Mouse (Mus musculus) embryonic fibroblast, embryonic 13.5 days (primary cell): ENCODE measurements around the gene 1520401A03Rik.

Source experiments
- CTCF ChIP-seq: IDR thresholded peaks from 2 replicates; pipeline ENCODE4 v1.5.1; 2011; ENCODE audit warnings: mild to moderate bottlenecking, control low read depth, low read length, moderate library complexity, borderline replicate concordance; ENCODE audit not compliant: insufficient read depth
- POLR2A ChIP-seq: IDR thresholded peaks from 2 replicates; pipeline ENCODE4 v1.6.1; 2011; ENCODE audit warnings: low read depth, mild to moderate bottlenecking, control low read depth, low read length, moderate library complexity

GRCm38 (mm10) chr17:23757581-23757980 is 35.0 kb upstream of the 1520401A03Rik start:
- TF ChIP-seq CTCF: no peak
- TF ChIP-seq POLR2A: no peak
